Mouse (Mus musculus) urinary bladder, postnatal 4 days (tissue): Measurements from ENCODE around the gene Pycr1.

Experiments
- DNase-seq, 2 experiments: peaks; one replicate each; pipeline ENCODE4 v3.0.0; 2021 to 2022; ENCODE audit warnings: low spot score in 2 of 2

The Pycr1 gene

DNA sequence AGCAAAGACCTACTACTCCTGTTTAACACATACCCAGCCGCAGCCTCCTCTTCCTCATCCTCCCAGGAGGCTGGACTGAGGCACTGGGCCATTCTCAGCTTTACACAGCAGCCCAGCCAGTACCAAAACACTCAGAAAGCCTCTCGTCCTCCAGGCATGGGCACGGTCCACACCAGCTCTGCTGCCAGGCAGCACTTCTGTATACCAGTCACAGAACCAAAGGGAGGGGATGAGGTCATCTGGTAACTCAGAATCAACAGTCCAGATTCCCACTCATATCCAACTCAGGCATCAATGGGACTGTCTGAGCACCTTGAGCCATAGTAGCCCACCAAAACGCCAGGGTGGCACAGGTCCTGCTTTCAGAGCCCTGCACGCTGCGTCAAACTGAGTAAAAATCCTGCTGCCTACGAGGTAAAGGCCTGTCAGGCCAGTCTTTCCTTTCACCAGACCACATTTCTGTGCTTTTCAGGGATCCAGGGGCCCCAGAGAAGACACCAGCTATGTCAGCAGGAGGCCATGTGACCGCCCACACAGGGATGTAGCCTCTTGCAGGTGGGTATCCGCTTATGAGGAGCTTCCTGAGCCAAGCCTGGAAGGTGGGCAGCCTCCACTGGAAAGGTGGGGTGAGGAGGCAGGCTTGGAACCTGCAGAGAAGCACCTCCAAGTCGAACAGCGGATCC, 16.6 kb downstream of the Pycr1 start:
- DNase-seq, result no peak

DNA sequence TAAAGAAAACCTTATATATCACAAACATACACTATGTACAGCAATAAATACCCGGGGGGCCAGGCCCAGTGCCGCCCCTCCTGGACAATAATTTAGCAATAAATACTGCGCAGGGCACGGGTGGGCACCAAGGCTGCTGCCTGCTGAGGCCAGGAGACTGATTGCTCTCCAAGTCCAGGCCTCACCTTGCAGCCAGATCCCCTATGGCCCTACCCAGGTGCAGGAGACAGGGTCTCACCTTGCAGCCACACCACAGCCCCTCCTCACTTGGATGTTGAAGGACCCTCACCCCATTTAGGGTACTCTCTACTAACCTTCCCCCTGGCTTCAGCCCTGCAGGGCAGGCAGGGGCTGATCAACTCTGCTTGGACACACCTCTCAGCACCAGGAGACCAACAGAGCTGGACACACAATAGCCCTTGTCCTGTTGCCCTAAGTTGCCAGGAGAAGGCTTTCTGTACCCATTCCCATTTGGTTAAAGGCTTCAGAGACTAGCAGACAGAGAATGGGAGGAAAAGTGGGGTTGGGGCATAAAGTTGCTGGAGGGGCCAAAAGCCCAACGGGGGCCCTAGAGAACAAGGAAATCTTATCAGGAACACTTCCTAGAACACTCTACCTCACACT, 18.3 kb downstream of the Pycr1 start, which contains the start of gene Sirt7:
Sirt7 (minus strand) TSS at position 89 of the 624 bp plus-strand sequence.
- DNase-seq, result peak in 1 of 2 experiments; percentile 16

GRCm38 (mm10) chr11:120624680-120625111, 18.9 kb downstream of the Pycr1 start:
- peak; percentile 82 to 87 for DNase-seq

GRCm38 (mm10) chr11:120623961-120624679, 19.4 kb downstream of the Pycr1 start:
- DNase-seq, result peak in 1 of 2 experiments; percentile 52

DNA sequence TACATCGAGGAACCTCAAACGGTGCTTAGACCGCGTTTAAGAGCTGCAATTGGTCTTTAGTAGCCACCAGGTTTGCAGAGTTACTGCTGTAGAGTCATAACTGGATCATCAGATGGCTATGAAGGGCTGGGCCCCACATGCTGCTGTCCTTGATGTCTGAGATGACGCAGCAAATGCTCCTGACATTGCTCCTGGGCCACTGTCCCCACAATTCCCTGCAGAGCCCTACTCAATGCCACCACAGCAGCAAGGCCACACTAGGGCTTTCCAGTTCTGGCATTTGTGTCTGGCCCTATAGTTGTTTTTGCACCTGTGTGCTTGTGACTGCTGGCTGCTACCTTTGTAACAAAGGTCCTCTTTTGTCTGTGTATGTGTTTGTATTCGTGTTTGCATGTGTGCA, 20.8 kb downstream of the Pycr1 start:
- no peak for DNase-seq

DNA sequence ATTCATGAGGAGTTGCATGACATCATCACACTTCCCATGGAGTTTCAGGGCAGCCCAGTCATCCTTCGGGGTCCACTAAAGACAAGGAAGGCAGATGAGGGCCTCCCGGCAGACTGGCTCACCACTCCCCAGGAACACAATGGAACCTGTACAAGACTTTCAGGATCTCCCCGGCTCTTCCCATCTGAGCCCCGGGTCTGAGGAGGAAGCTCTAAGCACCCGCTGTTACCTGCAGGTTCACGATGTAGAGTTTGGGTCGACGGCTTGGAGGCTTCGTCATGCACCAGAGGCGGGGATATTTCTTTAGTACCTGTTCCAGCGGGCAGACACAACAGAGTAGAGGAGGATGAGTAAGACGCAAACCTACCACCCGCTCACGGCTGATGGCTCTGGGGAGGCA, 23.4 kb downstream of the Pycr1 start:
- no peak for DNase-seq

GRCm38 (mm10) chr11:120618619-120619535, 24.7 kb downstream of the Pycr1 start:
- peak in 1 of 2 experiments; percentile 18 for DNase-seq

- peak; percentile 91 to 92 for DNase-seq
These were observed 26.0 kb downstream of the Pycr1 start, which contains the start of gene Pcyt2 for GRCm38 (mm10) chr11:120617519-120618112. Pcyt2 (minus strand) TSS chr11:120617936.

GRCm38 (mm10) chr11:120616617-120617294, 26.8 kb downstream of the Pycr1 start:
- no peak for DNase-seq

GRCm38 (mm10) chr11:120615606-120616203, 27.9 kb downstream of the Pycr1 start:
- no peak for DNase-seq

DNA sequence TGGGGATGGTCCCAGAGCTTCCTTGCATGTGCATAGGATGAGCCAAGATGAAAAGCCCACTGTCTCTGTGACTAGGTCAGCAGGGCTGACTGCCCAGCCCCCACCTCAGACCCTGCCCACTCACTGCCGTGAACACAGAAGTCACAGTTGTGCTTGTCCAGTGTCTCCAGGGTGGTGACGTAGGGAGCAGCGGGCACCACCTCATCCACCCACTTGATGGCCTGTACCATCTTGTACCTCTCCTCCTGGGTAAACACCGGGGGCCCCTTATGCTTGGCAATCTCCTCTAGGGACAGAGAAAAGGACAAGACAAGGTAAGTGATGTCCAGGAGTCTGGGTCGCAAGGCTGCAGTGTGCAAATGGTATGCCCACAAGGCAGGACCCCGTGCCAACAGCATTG, 28.4 kb downstream of the Pycr1 start:
- DNase-seq, result peak in 1 of 2 experiments; percentile 16

- DNase-seq, result no peak
These were observed 29.6 kb downstream of the Pycr1 start for GRCm38 (mm10) chr11:120613976-120614375.

- DNase-seq, result peak in 1 of 2 experiments; percentile 17
These were observed 30.0 kb downstream of the Pycr1 start for GRCm38 (mm10) chr11:120613481-120613972.

DNA sequence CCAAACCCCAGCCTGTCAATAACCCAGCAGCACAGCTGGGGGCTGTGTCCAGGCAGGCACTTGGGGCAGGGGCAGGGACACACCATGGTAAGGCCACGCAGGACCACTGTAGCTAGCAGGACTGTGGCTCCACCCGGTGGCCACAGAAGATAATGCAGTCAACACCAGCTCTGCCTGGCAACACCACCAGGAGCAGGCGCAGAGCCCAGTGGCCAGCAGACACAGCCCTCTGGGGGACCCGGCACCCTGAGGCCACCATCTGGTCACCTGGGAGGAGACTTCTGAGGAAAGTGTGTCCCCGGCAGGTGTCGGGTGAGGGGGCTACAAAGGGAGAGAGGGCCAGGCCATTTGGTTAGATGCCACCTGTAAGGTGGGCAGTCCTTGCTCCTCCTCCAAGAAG, 30.8 kb downstream of the Pycr1 start:
- DNase-seq, result peak; percentile 60 to 78

DNA sequence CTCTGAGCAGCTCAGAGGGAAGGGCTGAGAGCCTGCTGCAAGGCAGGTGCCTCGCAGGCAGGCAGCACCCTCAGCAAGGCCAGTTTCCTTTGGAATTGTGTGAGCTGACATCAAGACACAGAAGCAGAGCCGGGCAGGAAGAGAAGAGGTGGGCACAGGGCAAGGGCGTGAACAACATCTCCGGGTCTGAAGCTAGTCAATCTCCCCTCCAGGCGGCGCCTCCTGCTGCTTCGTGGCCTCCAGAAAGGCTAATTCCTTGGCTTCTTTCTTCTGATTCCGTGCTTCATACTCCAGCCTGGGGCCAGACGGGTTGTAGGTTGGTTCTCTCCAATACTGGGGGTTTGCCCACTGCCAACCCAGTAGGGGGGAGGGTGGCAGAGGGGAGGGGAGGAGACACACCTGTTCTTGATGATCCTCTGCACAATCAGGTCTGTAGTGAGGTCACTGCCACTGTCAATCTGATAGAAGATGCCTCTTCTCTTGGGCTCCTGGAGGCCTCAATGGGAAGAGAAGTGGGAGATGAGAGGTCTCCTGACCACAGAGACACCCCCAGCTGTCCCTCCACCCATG, 33.0 kb downstream of the Pycr1 start:
- DNase-seq, result no peak

DNA sequence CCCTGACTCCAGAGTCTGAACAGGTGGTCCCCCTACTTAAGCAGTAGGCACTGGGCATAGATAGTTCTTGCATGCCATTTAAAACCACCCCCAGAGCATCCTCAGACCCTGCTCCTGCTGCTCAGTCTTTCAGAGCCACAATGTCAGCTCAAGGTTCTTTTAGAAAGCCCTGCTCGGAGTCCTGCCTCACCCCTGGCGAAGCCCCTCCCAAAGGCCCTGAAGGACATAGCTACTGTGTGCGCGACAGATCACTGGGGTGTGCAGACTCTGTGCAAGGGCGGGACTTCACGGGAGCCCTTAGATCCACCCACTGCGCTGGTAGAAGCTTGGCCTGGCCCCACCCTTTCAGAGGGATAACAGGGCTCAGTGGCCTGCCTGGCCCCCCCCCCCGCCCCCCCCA, 34.3 kb downstream of the Pycr1 start:
- DNase-seq, result peak in 1 of 2 experiments; percentile 17

DNA sequence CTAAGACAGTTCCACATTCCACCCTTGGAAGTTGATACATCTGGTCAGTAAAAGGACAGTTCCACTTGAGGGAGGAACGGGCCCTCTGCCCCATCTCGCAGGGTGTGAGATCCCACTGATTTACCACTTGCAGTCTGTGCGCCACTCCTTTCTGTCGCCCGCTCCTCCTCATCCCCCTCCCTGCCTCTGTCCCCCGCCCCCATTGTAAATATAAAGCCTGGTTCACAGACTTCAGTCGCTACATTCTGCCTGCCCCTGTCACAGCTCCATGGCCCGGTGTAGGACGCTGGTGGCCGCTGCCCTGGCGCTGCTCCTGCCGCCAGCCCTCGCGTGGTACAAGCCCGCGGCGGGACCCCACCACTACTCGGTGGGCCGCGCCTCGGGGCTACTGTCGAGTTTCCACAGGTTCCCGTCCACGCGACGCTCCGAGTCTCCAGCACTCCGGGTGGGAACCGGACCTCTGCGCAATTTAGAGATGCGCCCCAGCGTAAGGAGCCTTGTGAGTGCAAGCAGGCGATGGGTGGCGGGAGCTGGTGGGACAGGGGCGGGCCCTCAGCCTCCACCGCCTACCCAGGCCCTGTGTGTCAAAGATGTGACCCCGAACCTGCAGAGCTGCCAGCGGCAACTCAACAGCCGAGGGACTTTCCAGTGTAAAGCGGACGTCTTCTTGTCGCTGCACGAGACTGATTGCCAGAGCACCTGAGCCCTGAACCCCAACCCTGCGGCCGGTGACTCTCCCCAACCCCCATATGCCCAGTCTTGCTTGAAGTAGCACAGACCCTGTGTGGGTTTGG, 35.1 kb downstream of the Pycr1 start, which contains the start of gene Npb:
Npb (plus strand) TSS at position 237 of the 794 bp plus-strand sequence.
- no peak for DNase-seq

- no peak for DNase-seq
These were observed 36.8 kb downstream of the Pycr1 start for GRCm38 (mm10) chr11:120606764-120607163.

GRCm38 (mm10) chr11:120605667-120606066, 37.9 kb downstream of the Pycr1 start:
- no peak for DNase-seq
